Comparison of ENCODE assay signal across 10 mouse cellular contexts in genomic region chr7:111157754-111158325, GRCm38 (mm10).
DNase-seq lines count a peak whose midpoint lies in the region; ATAC-seq and TF ChIP-seq lines count a peak whose summit lies in the region.
"Had no signal": no experiment of that assay in that cellular context is flagged by ENCODE, and none has a peak within 500 bp of the region (broad histone marks: within the 10 kb centered on the region; RNA-seq: fewer than 3 reads in every experiment).

No protein-coding gene starts in this region.

- peaks cover 20% of the 10 kb centered on the region for H3K4me1 ChIP-seq in heart, embryonic 11.5 days (ENCODE audit: control insufficient read depth, insufficient read depth, low read length)
- no peaks in the 10 kb centered on the region; the same call in 1 of the 2 replicates for H3K4me1 ChIP-seq in lung, postnatal 0 days (ENCODE audit: insufficient read depth, low read depth, low read length)
- peaks cover 25 to 29% of the 10 kb centered on the region in 2 experiments for H3K4me1 ChIP-seq in heart, embryonic 14.5 days (ENCODE audit: control insufficient read depth in 2 of 2, insufficient read depth in 2 of 2, low read length in 2 of 2)
- H3K4me1 ChIP-seq in stomach, embryonic 15.5 days: peaks cover 17% of the 10 kb centered on the region

- H3K36me3 ChIP-seq in heart, embryonic 11.5 days (ENCODE audit: control insufficient read depth, insufficient read depth, low read length): no peaks in the 10 kb centered on the region
- H3K36me3 ChIP-seq in lung, postnatal 0 days (ENCODE audit: insufficient read depth, low read length): no peaks in the 10 kb centered on the region
- no peaks in the 10 kb centered on the region for H3K36me3 ChIP-seq in heart, embryonic 14.5 days (ENCODE audit: control insufficient read depth, insufficient read depth, low read length)
- H3K36me3 ChIP-seq in stomach, embryonic 15.5 days: no peaks in the 10 kb centered on the region
- H3K36me3 ChIP-seq: forebrain, embryonic 10.5 days had no signal

- no peak overlapping the region for H3K4me3 ChIP-seq in heart, embryonic 11.5 days (ENCODE audit: low read depth, low read length)
- no peak overlapping the region for H3K4me3 ChIP-seq in lung, postnatal 0 days (ENCODE audit: low read depth, low read length)
- 0 out of 4 replicates have a peak overlapping the region, but pooled peaks of 1 of the 2 experiments have one; percentile 1 for H3K4me3 ChIP-seq in heart, embryonic 14.5 days (ENCODE audit: control insufficient read depth in 1 of 2, insufficient read depth in 1 of 2, low read depth in 1 of 2, low read length in 2 of 2)
- H3K4me3 ChIP-seq in stomach, embryonic 15.5 days (replicated peaks): no peak overlapping the region
- H3K4me3 ChIP-seq: forebrain, embryonic 10.5 days had no signal

- H3K27me3 ChIP-seq in heart, embryonic 11.5 days (ENCODE audit: control insufficient read depth, insufficient read depth, low read length): no peaks in the 10 kb centered on the region
- H3K27me3 ChIP-seq in lung, postnatal 0 days (replicated peaks; ENCODE audit: insufficient read depth, low read length): no peaks in the 10 kb centered on the region
- H3K27me3 ChIP-seq in heart, embryonic 14.5 days (ENCODE audit: control insufficient read depth, insufficient read depth, low read length): no peaks in the 10 kb centered on the region
- no peaks in the 10 kb centered on the region for H3K27me3 ChIP-seq in stomach, embryonic 15.5 days (replicated peaks)

- no peak for DNase-seq in heart, adult 8-10 months (ENCODE audit: low spot score)
- peak; percentile 12 for DNase-seq in lung, postnatal 0 days (ENCODE audit: low spot score)
- no peak for DNase-seq in lung, postnatal 4 days
- no peak for DNase-seq in layer of hippocampus, postnatal 25 days (ENCODE audit: extremely low spot score in 1 of 2, low spot score in 1 of 2)
- DNase-seq in frontal cortex, postnatal 36 days (ENCODE audit: low spot score in 2 of 2): no peak
- DNase-seq: thymus, postnatal 36 days had no signal

- H3K9ac ChIP-seq in heart, embryonic 11.5 days (ENCODE audit: low read depth, low read length): no peak overlapping the region
- no peak overlapping the region for H3K9ac ChIP-seq in lung, postnatal 0 days (replicated peaks; ENCODE audit: low read depth)
- H3K9ac ChIP-seq in heart, embryonic 14.5 days (ENCODE audit: low read length): peak overlapping the region; percentile 58
- no peak overlapping the region for H3K9ac ChIP-seq in stomach, embryonic 15.5 days

- WGBS in heart, embryonic 11.5 days (ENCODE audit: insufficient replicate concordance): 47% methylated on average over 9 of the region's 9 CpGs
- WGBS in lung, postnatal 0 days: 56% methylated on average over 9 of the region's 9 CpGs
- WGBS in heart, embryonic 14.5 days: 48% methylated on average over 9 of the region's 9 CpGs
- WGBS in stomach, embryonic 15.5 days: 45% methylated on average over 9 of the region's 9 CpGs

- peak overlapping the region; percentile 87 for H3K27ac ChIP-seq in heart, embryonic 11.5 days (ENCODE audit: low read depth, low read length)
- no peak overlapping the region for H3K27ac ChIP-seq in lung, postnatal 0 days (ENCODE audit: low read length)
- H3K27ac ChIP-seq in heart, embryonic 14.5 days (replicated peaks in 1 of 2; ENCODE audit: control insufficient read depth in 1 of 2, insufficient read depth in 1 of 2, low read depth in 2 of 2, low read length in 2 of 2): peak overlapping the region; percentile 97 to 98
- peak overlapping the region; percentile 86 for H3K27ac ChIP-seq in stomach, embryonic 15.5 days

- TF ChIP-seq CTCF in lung, postnatal 0 days (IDR thresholded peaks at IDR 0.05): no peak

- no peak for TF ChIP-seq EP300 in lung, postnatal 0 days (IDR thresholded peaks at IDR 0.05)

- ATAC-seq in heart, embryonic 11.5 days (replicated peaks; ENCODE audit: insufficient number of reproducible peaks, low FRiP score, low TSS enrichment): no peak
- ATAC-seq in lung, postnatal 0 days: 0 out of 2 replicates have a peak, but pooled peaks have one; percentile 12
- no peak for ATAC-seq in heart, embryonic 14.5 days (ENCODE audit: insufficient number of reproducible peaks, insufficient read depth, low FRiP score, low read depth)
- ATAC-seq in stomach, embryonic 15.5 days (ENCODE audit: insufficient read depth, low FRiP score, low read depth): 0 out of 2 replicates have a peak, but pooled peaks have one; percentile 5

- H3K9me3 ChIP-seq in heart, embryonic 11.5 days (replicated peaks; ENCODE audit: control insufficient read depth, low read length): no peaks in the 10 kb centered on the region
- H3K9me3 ChIP-seq in lung, postnatal 0 days (ENCODE audit: low read length): no peaks in the 10 kb centered on the region
- H3K9me3 ChIP-seq in heart, embryonic 14.5 days (ENCODE audit: control insufficient read depth, low read length): no peaks in the 10 kb centered on the region
- no peaks in the 10 kb centered on the region for H3K9me3 ChIP-seq in stomach, embryonic 15.5 days
- H3K9me3 ChIP-seq: forebrain, embryonic 10.5 days had no signal

- H3K4me2 ChIP-seq in heart, embryonic 11.5 days: peak overlapping the region; percentile 38
- no peak overlapping the region for H3K4me2 ChIP-seq in lung, postnatal 0 days (replicated peaks; ENCODE audit: low read depth, low read length)
- peak overlapping the region; percentile 59 for H3K4me2 ChIP-seq in heart, embryonic 14.5 days (ENCODE audit: low read length)
- H3K4me2 ChIP-seq in stomach, embryonic 15.5 days: peak overlapping the region; percentile 19; the same call in 1 of the 2 replicates

Comparison
In these comparisons a context has a peak if more than half of its experiments do, and no peak if none do; other contexts are left out.
1. ATAC-seq: peak in lung, postnatal 0 days (single experiment) and stomach, embryonic 15.5 days (single experiment); none in heart, embryonic 11.5 days (single experiment) and heart, embryonic 14.5 days (single experiment).